Mouse (Mus musculus) hematopoietic stem cell, adult 5-6 weeks (primary cell): ENCODE data around the gene Slc30a7. TPM values are rescaled to one million over a fixed set of nuclear protein-coding genes. Genes with fewer than 3 reads are reported as not detected.
A peak's percentile ranks its signal among the peaks of the same experiment; 100 is the strongest.
"Not testable (repeated sequence)": the region's sequence is repeated elsewhere in the genome, so short reads cannot be mapped to it uniquely, and the experiment has no call there.

Source experiments
- ATAC-seq, 2 experiments: fragments of 125-278 bp in 1 of 2; replicated peaks in 1 of 2; 2 replicates each; pipeline ENCODE4 v1.8.0; 2016 to 2017; ENCODE audit warnings: inconsistent platforms in 2 of 2, mild to moderate bottlenecking in 2 of 2, moderate number of reproducible peaks in 2 of 2, low read depth in 1 of 2, moderate TSS enrichment in 1 of 2; ENCODE audit not compliant: low FRiP score in 2 of 2, poor library complexity in 2 of 2, severe bottlenecking in 2 of 2, insufficient read depth in 1 of 2, low TSS enrichment in 1 of 2
- total RNA-seq: library from RNA; stranded (forward); fragments of 172-1452, 232-1000 nt; gene quantifications from 2 replicates; pipeline ENCODE4 v1.2.3, GENCODE M21; 2017

Gene Slc30a7
- total RNA-seq, 1 experiment from 2014 or later: 50.4 TPM

- ATAC-seq: no peak
These were observed 82.6 kb downstream of the Slc30a7 start for GRCm38 (mm10) chr3:115924401-115925190.

- ATAC-seq: not testable (repeated sequence)
These were observed 99.8 kb downstream of the Slc30a7 start for GRCm38 (mm10) chr3:115907406-115907805.

- ATAC-seq: no peak
These were observed 101.6 kb downstream of the Slc30a7 start for GRCm38 (mm10) chr3:115905567-115905966.

DNA sequence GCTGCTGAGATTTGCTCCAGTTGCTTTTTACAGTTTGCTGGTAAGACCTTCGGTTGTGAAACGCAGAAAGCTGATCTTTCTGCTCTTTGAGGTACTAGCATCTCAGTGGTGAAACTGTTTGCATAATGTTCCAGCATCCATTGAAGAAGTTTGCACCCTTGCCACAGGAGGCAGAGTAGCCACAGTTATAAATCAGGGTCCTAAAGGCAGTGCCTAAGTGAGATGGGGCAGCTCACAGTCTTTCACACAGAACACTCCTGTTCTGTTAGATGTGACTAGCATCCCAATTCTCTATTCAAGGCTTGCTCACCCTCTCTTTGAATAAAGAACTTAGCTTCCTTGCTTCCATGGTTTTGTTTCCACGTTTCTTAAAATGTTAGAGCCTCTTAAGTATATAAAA lies 102.1 kb downstream of the Slc30a7 start:
- ATAC-seq: no peak

- peak; percentile 99 to 100 for ATAC-seq
These were observed 104.8 kb downstream of the Slc30a7 start for GRCm38 (mm10) chr3:115902301-115902956.

DNA sequence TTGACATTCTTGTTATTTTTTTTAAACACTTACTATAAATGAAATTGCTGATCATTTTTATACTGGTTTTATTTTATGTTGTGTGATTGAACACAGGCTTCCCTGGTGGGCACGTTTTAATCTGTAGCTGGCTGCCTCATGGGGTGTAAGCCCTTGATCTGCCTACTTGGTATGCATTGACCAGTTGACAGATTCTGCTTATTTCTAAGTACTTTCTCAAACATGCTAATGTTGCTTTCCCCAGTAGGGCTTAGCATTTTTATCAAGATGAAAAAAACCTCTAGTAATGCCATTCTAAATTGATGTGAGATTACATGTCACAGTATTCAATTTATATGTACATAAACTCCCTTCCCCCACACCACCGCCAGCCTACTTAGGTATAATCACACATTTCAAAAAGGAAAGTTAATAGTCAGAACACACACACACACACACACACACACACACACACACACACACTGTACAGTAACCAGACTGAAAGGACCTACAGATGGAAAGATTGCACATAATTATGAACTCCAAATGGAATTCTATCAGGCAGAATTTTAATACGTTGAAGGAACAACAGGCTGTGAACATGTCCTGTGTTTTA lies 108.8 kb downstream of the Slc30a7 start:
- ATAC-seq: no peak

GRCm38 (mm10) chr3:115893166-115893565 lies 114.0 kb downstream of the Slc30a7 start:
- no peak for ATAC-seq

- no peak for ATAC-seq
These were observed 114.9 kb downstream of the Slc30a7 start for GRCm38 (mm10) chr3:115892341-115892740.

Other genes starting within 250 kb of the Slc30a7 start
- gene Dph5, start 119.6 kb downstream of the Slc30a7 start, total RNA-seq: 63.8 and 127 TPM in 2 replicates
- gene Extl2, start 56 bp upstream of the Slc30a7 start, total RNA-seq: 18.0 and 19.2 TPM in 2 replicates
- 5.4 and 14.9 TPM in 2 replicates for gene Vcam1, start 122.3 kb upstream of the Slc30a7 start, total RNA-seq
- not detected in 2 replicates for gene Gpr88, start 246.1 kb upstream of the Slc30a7 start, total RNA-seq